Mouse (Mus musculus) embryonic fibroblast, embryonic 13.5 days (primary cell): ENCODE results near the gene Strn3.

Source experiments
- CTCF ChIP-seq: IDR thresholded peaks from 2 replicates; pipeline ENCODE4 v1.5.1; 2011; ENCODE audit warnings: mild to moderate bottlenecking, control low read depth, low read length, moderate library complexity, borderline replicate concordance; ENCODE audit not compliant: insufficient read depth
- POLR2A ChIP-seq: IDR thresholded peaks from 2 replicates; pipeline ENCODE4 v1.6.1; 2011; ENCODE audit warnings: low read depth, mild to moderate bottlenecking, control low read depth, low read length, moderate library complexity

GRCm38 (mm10) chr12:51691845-51692632 lies at the start of gene Strn3:
- TF ChIP-seq CTCF (no peak), POLR2A (peak; percentile 74)
